Mouse (Mus musculus) mature B cell (primary cell): Measurements from ENCODE around the gene Stim1.

Experiments
- in situ Hi-C: fragments of 300-500 bp; cut with MboI; formaldehyde crosslinking; loops from 2 replicates; pipeline ENCODE4 v1.14.3; 2019

Gene Stim1

GRCm38 (mm10) chr7:102249531-102249895 lies 18.1 kb upstream of the Stim1 start:
- in situ Hi-C loops = no loop called here

- in situ Hi-C loops = no loop called here
These were observed 17.5 kb upstream of the Stim1 start for GRCm38 (mm10) chr7:102249896-102250630.

DNA sequence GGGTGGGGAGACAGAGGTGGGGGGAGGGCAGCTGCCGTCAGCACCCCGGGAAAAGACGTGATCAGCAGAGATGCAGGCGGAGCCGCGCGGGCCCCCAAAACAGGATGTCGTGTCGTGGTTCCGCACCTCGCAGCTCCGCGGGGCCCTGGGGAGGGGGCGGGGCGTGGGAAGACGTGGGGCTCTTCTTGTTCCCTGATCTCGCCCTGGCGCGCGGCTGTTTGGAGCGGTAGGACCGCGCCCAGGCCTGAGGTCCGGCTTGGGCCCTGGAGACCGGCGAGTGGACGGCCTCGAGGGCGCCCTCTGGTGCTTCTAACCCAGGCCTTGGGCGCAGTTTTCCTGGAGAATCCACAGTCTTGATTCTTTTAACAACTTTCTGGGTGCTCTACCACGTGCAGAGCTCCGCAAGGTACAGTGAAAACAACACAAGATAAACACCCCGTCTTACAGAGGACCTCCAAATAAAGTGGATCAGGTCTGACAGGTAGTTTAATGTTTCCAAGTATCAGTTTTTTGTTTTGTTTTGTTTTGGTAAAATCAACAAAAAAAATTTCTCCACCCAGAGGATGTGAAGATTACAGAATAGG lies 16.9 kb upstream of the Stim1 start:
- in situ Hi-C loops = no loop called here

GRCm38 (mm10) chr7:102253631-102254030 lies 14.0 kb upstream of the Stim1 start:
- in situ Hi-C loops = no loop called here

DNA sequence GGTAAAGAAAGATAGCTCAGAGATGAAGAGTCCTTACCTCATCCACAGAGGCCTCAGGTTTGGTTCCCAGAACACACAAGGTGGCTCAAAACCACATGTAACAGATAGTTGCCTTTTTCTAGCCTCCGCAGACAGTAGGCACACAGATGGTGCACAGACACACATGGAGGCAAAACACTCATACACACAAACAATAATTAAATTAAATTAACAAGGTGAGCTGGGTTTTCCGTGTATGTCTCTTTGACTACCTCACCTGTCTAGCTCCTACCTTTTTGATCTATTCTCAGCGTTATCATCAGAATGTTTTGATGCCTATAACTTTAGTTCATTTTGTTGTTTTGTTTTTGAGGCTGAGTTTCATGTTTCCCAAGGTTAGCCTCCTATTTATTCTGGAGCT lies 11.7 kb upstream of the Stim1 start, which contains the start of gene Rhog:
TSS of gene Rhog (minus strand) at position 101 of the 400 bp plus-strand sequence.
- in situ Hi-C loops = no loop called here

DNA sequence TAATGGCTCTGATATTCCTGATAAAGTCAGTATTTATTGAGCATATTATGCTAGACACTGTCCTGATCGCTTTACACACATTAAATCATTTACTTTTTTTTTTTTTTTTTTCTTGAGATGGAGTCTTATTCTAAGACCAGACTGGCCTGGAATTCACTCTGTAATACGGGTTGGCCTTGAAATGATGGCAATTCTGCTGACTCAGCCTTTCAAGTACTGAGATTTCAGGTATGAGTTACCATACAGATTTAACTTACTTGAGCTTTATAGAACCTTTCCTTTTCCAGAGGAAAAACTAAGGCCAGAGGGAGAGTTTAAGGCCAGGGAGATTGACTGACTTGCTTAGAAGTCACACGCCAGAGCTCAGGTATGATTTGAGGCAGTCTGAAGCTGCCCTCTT lies 11.0 kb upstream of the Stim1 start:
- in situ Hi-C loops = no loop called here

- in situ Hi-C loops = no loop called here
These were observed 9.4 kb upstream of the Stim1 start for GRCm38 (mm10) chr7:102258189-102258588.

DNA sequence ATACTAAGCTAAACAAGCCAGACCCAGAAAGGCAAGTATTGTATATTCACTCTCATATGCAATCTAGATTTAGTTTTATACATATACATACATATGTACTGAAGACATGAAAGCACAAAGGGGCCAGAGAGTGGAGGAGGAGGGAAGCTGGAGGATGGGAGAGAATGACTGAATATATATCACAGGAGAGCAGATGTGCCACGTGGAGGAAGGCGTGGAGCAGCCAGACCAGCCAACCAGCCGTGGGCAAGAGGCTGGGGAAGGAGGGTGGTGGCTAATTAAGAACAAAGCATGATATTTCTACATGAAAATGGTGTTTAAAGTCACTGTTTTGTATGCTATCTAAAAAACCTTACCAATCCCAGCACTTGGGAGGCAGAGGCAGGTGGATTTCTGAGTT lies 8.9 kb upstream of the Stim1 start:
- in situ Hi-C loops = no loop called here

DNA sequence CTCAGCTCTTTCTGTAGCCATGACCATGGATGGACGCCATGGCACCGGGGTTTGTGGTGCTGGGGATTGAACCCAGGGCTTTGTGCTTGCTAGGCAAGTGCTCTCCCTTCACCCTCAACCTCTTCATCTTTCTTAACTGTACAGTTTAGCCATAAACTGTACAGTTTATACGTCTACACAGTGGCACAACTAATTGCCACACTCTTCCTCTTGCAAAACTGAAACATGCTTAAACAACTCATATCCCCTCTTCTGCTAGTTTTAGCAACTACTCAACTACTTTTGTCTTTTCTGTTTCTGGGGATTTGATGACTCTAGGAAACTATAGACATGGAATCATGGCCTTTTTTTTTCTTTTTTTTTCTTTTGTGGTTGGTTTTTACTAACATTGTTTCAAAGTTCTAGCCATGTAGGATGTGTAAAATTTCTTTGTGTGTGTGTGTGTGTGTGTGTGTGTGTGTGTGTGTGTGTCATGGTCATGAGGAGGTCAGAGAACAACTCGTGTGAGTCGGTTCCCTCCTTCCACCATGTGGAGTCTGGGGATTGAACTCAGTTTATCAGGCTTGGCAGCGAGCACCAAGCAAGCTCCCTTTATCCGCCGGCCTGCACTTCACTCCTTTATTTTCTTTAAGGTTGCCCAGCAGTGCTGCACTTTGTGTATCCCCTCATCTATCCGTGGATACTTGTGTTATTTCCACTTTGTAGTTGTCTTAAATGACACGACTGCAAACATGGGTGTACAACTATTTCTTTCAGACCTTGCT lies 7.7 kb upstream of the Stim1 start:
- in situ Hi-C loops = no loop called here

DNA sequence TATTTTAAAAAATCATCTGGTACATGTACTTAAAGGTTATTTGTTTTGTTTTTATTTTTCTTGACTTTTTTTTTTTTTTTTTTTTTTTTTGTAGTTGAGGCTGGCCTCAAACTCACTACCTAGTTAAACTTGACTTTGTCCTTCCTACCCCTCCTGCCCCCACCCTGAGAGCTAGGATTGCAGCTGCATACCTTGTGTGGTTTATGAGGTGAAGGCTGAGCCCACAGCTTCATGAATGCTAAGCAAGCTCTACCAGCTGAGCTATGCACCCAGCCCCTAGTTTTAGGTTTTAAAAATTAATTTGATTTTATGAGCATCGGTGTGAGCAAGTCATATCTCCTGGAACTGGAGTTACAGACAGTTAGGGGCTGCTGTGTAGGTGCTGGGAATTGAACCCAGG lies 7.1 kb upstream of the Stim1 start:
- in situ Hi-C loops = no loop called here

DNA sequence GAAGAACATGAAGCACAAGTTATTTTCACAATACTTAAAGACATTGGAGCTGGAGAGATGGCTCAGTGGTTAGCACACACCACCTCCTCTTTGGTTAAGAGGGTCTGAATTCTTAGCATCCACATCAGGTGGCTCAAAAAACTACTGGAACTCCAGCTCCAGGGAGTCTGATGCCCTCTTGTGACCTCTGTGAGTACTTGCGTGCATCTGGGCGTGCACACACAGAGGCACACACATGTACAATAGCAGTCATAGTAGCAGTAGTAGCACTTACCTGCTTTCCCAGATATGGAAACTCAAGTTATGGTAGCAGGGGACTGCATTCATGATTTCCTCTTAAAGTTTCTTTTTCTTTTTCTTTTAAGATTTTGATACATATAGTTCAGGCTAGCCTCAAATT lies 4.6 kb upstream of the Stim1 start:
- in situ Hi-C loops = no loop called here

- in situ Hi-C loops = loop anchor here (5.0 kb wide), 1 partner anchor 146 kb away; no protein-coding TSS in a partner anchor
These were observed 1.6 kb upstream of the Stim1 start for GRCm38 (mm10) chr7:102266021-102266400.

- in situ Hi-C loops = loop anchor here (5.0 kb wide), 1 partner anchor 146 kb away; no protein-coding TSS in a partner anchor
These were observed 1.1 kb upstream of the Stim1 start for GRCm38 (mm10) chr7:102266401-102267042.

DNA sequence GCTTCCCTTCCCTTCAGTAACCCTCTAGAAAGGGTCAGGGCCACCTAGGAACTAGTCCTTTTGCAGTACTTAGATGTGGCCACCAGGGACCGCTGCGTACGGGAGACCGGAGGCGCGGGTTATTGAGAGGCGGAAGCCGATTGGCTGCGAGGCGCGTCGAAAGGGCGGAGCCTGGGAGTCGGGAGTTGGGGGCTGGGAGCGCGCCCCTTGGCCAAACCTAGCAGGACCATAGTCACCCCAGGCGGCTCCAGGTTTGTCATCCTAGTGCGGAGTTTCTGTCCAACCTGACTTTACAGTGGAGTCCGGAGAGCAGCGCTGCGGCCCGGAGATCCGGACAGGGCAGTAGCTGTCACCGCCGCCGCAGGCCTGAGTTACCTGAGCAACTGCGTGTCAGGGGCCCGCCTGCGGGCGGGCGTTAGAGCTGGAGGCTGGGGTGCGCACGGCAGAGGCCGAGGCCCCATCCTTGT lies 460 bp upstream of the Stim1 start:
- in situ Hi-C loops = loop anchor here (5.0 kb wide), 1 partner anchor 145 kb away; no protein-coding TSS in a partner anchor

- in situ Hi-C loops = loop anchor here (5.0 kb wide), 1 partner anchor 144 kb away; no protein-coding TSS in a partner anchor
These were observed 766 bp downstream of the Stim1 start for GRCm38 (mm10) chr7:102268395-102268748.

- in situ Hi-C loops = no loop called here
These were observed 4.9 kb downstream of the Stim1 start for GRCm38 (mm10) chr7:102272422-102272948.

DNA sequence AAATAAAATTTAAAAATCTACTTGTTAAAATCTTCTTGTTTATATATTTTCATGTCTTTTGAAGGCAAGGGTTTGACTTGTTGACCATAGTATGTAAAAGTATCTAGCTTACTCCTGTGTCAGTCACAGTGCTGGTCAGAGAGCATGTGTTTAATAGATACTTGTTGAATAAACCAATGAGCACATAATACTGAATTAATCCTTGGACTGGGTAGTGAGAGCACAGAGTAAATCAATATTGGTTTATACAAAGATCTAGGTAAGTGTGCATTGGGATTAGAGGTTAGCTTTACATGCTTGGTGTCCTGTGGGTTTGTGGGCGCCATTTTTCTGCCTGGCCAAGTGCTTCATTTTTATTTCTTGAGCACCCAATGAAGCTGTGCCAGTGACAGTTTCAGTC lies 13.8 kb downstream of the Stim1 start:
- in situ Hi-C loops = no loop called here

DNA sequence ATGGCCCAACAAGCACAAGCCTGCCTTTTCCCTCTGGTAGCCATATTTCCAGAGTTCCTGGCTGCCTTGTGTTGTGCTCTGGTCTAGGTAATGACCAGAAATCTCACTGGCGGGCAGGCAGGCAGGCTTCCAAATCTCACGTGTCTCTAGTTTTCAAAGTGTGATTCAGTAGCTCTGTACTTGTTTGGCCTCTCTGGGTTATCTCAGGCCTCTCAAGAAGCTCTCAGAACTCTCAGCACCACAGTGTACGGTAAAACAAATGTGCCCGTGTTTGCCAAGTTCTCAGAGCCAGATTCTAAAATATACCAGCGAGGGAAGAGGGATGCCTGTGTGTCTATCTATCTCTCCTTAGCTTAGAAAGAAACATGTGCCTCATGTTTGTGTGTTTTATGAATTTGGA lies 14.7 kb downstream of the Stim1 start:
- in situ Hi-C loops = no loop called here

GRCm38 (mm10) chr7:102289466-102289865 lies 21.9 kb downstream of the Stim1 start:
- in situ Hi-C loops = no loop called here

GRCm38 (mm10) chr7:102292228-102292627 lies 24.6 kb downstream of the Stim1 start:
- in situ Hi-C loops = no loop called here

- in situ Hi-C loops = no loop called here
These were observed 25.6 kb downstream of the Stim1 start for GRCm38 (mm10) chr7:102293234-102293633.

DNA sequence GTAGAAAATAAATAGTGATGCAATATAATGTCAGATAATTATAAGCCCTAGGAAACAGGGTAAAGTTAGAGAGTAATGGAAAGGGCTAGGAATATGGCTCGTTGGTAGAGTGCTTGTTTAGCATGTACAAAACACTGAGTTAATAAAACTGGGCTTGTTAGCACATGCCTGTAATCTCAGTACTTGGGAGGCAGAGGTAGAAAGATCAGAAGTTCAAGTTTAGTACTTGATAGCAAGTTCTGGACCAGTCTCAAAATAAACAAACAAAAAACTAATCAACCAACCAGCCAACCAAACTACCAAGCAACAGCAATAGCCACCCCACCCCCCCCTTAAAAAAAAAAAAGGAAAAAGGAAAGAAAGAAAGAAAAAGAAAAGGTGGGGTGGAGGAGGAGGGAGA lies 33.2 kb downstream of the Stim1 start:
- in situ Hi-C loops = no loop called here
